Mouse (Mus musculus) stomach, postnatal 0 days (tissue): ENCODE results near the gene Arid5b. TPM values are rescaled to one million over a fixed set of nuclear protein-coding genes. Genes with fewer than 3 reads are reported as not detected.

Experiments
- ATAC-seq: fragments of 200-750 bp; cut with Nextera tagmentation; 2 replicates; pipeline ENCODE4 v1.8.0; 2017; ENCODE audit not compliant: low FRiP score, low TSS enrichment
- DNase-seq: peaks from one replicate; pipeline ENCODE4 v3.0.0-alpha.2; 2016; ENCODE audit warnings: low spot score
- H3K27ac ChIP-seq: fragments of 300-500 bp; sonication (generic); replicated peaks from 2 replicates; pipeline ENCODE4 v1.5.1; 2014; ENCODE audit warnings: mild to moderate bottlenecking, control low read depth
- H3K27me3 ChIP-seq: fragments of 300-500 bp; sonication (generic); 2 replicates; pipeline ENCODE4 v1.6.1; 2014; ENCODE audit warnings: low read length; ENCODE audit not compliant: control insufficient read depth, insufficient read depth
- H3K36me3 ChIP-seq: fragments of 300-500 bp; sonication (generic); 2 replicates; pipeline ENCODE4 v1.6.1; 2014; ENCODE audit warnings: low read length, mixed read lengths; ENCODE audit not compliant: control insufficient read depth, insufficient read depth
- H3K4me1 ChIP-seq: fragments of 300-500 bp; sonication (generic); replicated peaks from 2 replicates; pipeline ENCODE4 v1.6.1; 2014; ENCODE audit warnings: antibody characterized with exemption; ENCODE audit not compliant: control insufficient read depth, insufficient read depth
- H3K4me2 ChIP-seq: fragments of 300-500 bp; sonication (generic); replicated peaks from 2 replicates; pipeline ENCODE4 v1.6.1; 2014; ENCODE audit warnings: low read depth, mild to moderate bottlenecking, control low read depth, moderate library complexity
- H3K4me3 ChIP-seq: fragments of 300-500 bp; sonication (generic); 2 replicates; pipeline ENCODE4 v1.5.1; 2014; ENCODE audit warnings: low read depth, low read length, control low read depth
- H3K9ac ChIP-seq: fragments of 300-500 bp; sonication (generic); 2 replicates; pipeline ENCODE4 v1.6.1; 2014; ENCODE audit warnings: mild to moderate bottlenecking, low read length, control low read depth, mixed read lengths
- H3K9me3 ChIP-seq: fragments of 300-500 bp; sonication (generic); 2 replicates; pipeline ENCODE4 v1.6.1; 2016; ENCODE audit warnings: low read length; ENCODE audit not compliant: control insufficient read depth
- CTCF ChIP-seq: IDR thresholded peaks from 2 replicates; pipeline ENCODE4 v1.5.1; 2016; ENCODE audit warnings: antibody characterized with exemption, low read depth, mild to moderate bottlenecking, moderate library complexity
- EP300 ChIP-seq: optimal IDR thresholded peaks from 2 replicates; pipeline ENCODE3; 2016; ENCODE audit warnings: antibody characterized with exemption
- WGBS: fragments of 180-500 bp; shearing (Covaris S2); extraction: QIAGEN DNeasy Blood & Tissue Kit; methylation state at CpG from one replicate; pipeline ENCODE4 v1.1.7; 2014; 5-methylcytosine and 5-hydroxymethylcytosine counted together
- polyA plus RNA-seq: library from polyadenylated mRNA; unstranded; fragments of >200 nt; fragmentation: Nextera tagmentation; extraction: Ambion mirVana; gene quantifications from 2 replicates; pipeline ENCODE4 v1.2.1, GENCODE M21; 2015

Arid5b gene
- polyA plus RNA-seq, 1 experiment from 2014 or later = 18.3 TPM

GRCm38 (mm10) chr10:68060590-68061248, 217.8 kb downstream of the Arid5b start:
- H3K4me3 ChIP-seq = no peak overlapping the region
- no peak overlapping the region for H3K9ac ChIP-seq
- ATAC-seq = no peak
- peaks cover 3% of the 10 kb centered on the region; the same call in 1 of the 2 replicates for H3K4me1 ChIP-seq
- DNase-seq = peak; percentile 47
- TF ChIP-seq EP300 = peak; percentile 55
- TF ChIP-seq CTCF = no peak
- 18% methylated on average over 16 of the region's 16 CpGs for WGBS
- H3K4me2 ChIP-seq = peak overlapping the region; percentile 26; the same call in 1 of the 2 replicates
- no peaks in the 10 kb centered on the region for H3K9me3 ChIP-seq
- H3K27ac ChIP-seq = peak overlapping the region; percentile 81
- H3K36me3 ChIP-seq = no peaks in the 10 kb centered on the region
- H3K27me3 ChIP-seq = no peaks in the 10 kb centered on the region

GRCm38 (mm10) chr10:68058378-68058777, 220.2 kb downstream of the Arid5b start:
- no peaks in the 10 kb centered on the region for H3K36me3 ChIP-seq
- no peak overlapping the region for H3K4me2 ChIP-seq
- TF ChIP-seq EP300 = no peak
- peak; percentile 43 for TF ChIP-seq CTCF
- H3K9me3 ChIP-seq = no peaks in the 10 kb centered on the region
- H3K9ac ChIP-seq = no peak overlapping the region
- 89% methylated on average over 1 of the region's 1 CpGs for WGBS
- ATAC-seq (no peak), DNase-seq (no peak)
- H3K27ac ChIP-seq = no peak overlapping the region
- H3K27me3 ChIP-seq = no peaks in the 10 kb centered on the region
- peaks cover 3% of the 10 kb centered on the region; the same call in 1 of the 2 replicates for H3K4me1 ChIP-seq
- no peak overlapping the region for H3K4me3 ChIP-seq

GRCm38 (mm10) chr10:68057841-68058240, 220.7 kb downstream of the Arid5b start:
- no peak overlapping the region for H3K4me2 ChIP-seq
- no peaks in the 10 kb centered on the region for H3K27me3 ChIP-seq
- no peaks in the 10 kb centered on the region for H3K36me3 ChIP-seq
- H3K4me1 ChIP-seq = peaks cover 3% of the 10 kb centered on the region; the same call in 1 of the 2 replicates
- H3K4me3 ChIP-seq = no peak overlapping the region
- no peak overlapping the region; the same call in 1 of the 2 replicates for H3K27ac ChIP-seq
- WGBS = 60% methylated on average over 3 of the region's 3 CpGs
- DNase-seq (peak; percentile 19), ATAC-seq (peak; percentile 82)
- TF ChIP-seq CTCF (no peak), EP300 (no peak)
- H3K9ac ChIP-seq = no peak overlapping the region
- H3K9me3 ChIP-seq = no peaks in the 10 kb centered on the region

- ATAC-seq = no peak
- no peak overlapping the region for H3K4me3 ChIP-seq
- no peaks in the 10 kb centered on the region for H3K4me1 ChIP-seq
- no peak for DNase-seq
- no peaks in the 10 kb centered on the region for H3K9me3 ChIP-seq
- H3K27me3 ChIP-seq = no peaks in the 10 kb centered on the region
- no peak overlapping the region for H3K4me2 ChIP-seq
- no peak for TF ChIP-seq CTCF
- no peak for TF ChIP-seq EP300
- no peak overlapping the region for H3K9ac ChIP-seq
- no peak overlapping the region for H3K27ac ChIP-seq
- no peaks in the 10 kb centered on the region for H3K36me3 ChIP-seq
- 73% methylated on average over 6 of the region's 6 CpGs for WGBS
These were observed 223.8 kb downstream of the Arid5b start for GRCm38 (mm10) chr10:68054706-68055105.

GRCm38 (mm10) chr10:68054131-68054530, 224.4 kb downstream of the Arid5b start:
- H3K9ac ChIP-seq = no peak overlapping the region
- no peaks in the 10 kb centered on the region for H3K36me3 ChIP-seq
- H3K9me3 ChIP-seq = no peaks in the 10 kb centered on the region
- no peak overlapping the region for H3K27ac ChIP-seq
- ATAC-seq = no peak
- no peak for TF ChIP-seq CTCF
- TF ChIP-seq EP300 = no peak
- H3K4me2 ChIP-seq = no peak overlapping the region
- H3K4me1 ChIP-seq = no peaks in the 10 kb centered on the region
- no peaks in the 10 kb centered on the region for H3K27me3 ChIP-seq
- DNase-seq = no peak
- 84% methylated on average over 5 of the region's 5 CpGs for WGBS
- H3K4me3 ChIP-seq = no peak overlapping the region

GRCm38 (mm10) chr10:68052307-68052706, 226.2 kb downstream of the Arid5b start:
- H3K27ac ChIP-seq = no peak overlapping the region
- WGBS = 89% methylated on average over 8 of the region's 8 CpGs
- no peaks in the 10 kb centered on the region for H3K27me3 ChIP-seq
- H3K9me3 ChIP-seq = no peaks in the 10 kb centered on the region
- H3K4me1 ChIP-seq = no peaks in the 10 kb centered on the region
- TF ChIP-seq CTCF = peak; percentile 20; the same call in 1 of the 2 replicates
- TF ChIP-seq EP300 = no peak
- DNase-seq (no peak), ATAC-seq (no peak)
- no peak overlapping the region for H3K9ac ChIP-seq
- no peaks in the 10 kb centered on the region for H3K36me3 ChIP-seq
- H3K4me3 ChIP-seq = no peak overlapping the region
- no peak overlapping the region for H3K4me2 ChIP-seq
